Mouse (Mus musculus) ES-Bruce4 (cell line): ENCODE measurements around the gene Flad1. TPM values are rescaled to one million over a fixed set of nuclear protein-coding genes. Genes with fewer than 3 reads are reported as not detected.
A peak's percentile ranks its signal among the peaks of the same experiment; 100 is the strongest.

Experiments used
- H3K27ac ChIP-seq: 2 replicates; pipeline ENCODE4 v1.5.1; 2012; ENCODE audit warnings: low read length, inconsistent platforms; ENCODE audit not compliant: insufficient read depth
- H3K27me3 ChIP-seq: 2 replicates; pipeline ENCODE4 v1.6.1; 2012; ENCODE audit warnings: mild to moderate bottlenecking, low read length, inconsistent platforms; ENCODE audit not compliant: control insufficient read depth, poor library complexity, insufficient read depth, severe bottlenecking
- H3K36me3 ChIP-seq: 2 replicates; pipeline ENCODE4 v1.6.1; 2012; ENCODE audit warnings: inconsistent platforms, mild to moderate bottlenecking, low read length, moderate library complexity; ENCODE audit not compliant: control insufficient read depth, poor library complexity, insufficient read depth, severe bottlenecking
- H3K4me1 ChIP-seq: one replicate; pipeline ENCODE4 v1.8.1; 2011; ENCODE audit warnings: low read length; ENCODE audit not compliant: control insufficient read depth, insufficient read depth
- H3K4me3 ChIP-seq: 2 replicates; pipeline ENCODE4 v1.5.1; 2011; ENCODE audit warnings: low read depth, mild to moderate bottlenecking, low read length
- H3K9ac ChIP-seq: 2 replicates; pipeline ENCODE4 v1.6.1; 2012; ENCODE audit warnings: low read depth, mild to moderate bottlenecking, inconsistent platforms; ENCODE audit not compliant: poor library complexity, severe bottlenecking
- H3K9me3 ChIP-seq: replicated peaks from 2 replicates; pipeline ENCODE4 v1.6.1; 2012; ENCODE audit warnings: mild to moderate bottlenecking, low read length, inconsistent platforms; ENCODE audit not compliant: control insufficient read depth, poor library complexity, insufficient read depth, severe bottlenecking
- CTCF ChIP-seq: IDR thresholded peaks from one replicate; pipeline ENCODE4 v1.8.1; 2011; ENCODE audit warnings: low read depth, low read length
- EP300 ChIP-seq: IDR thresholded peaks from 2 replicates; pipeline ENCODE4 v1.6.1; 2011; ENCODE audit warnings: low read depth, low read length; ENCODE audit not compliant: insufficient read depth
- POLR2A ChIP-seq: IDR thresholded peaks from one replicate; pipeline ENCODE4 v1.8.1; 2011; ENCODE audit warnings: low read length; ENCODE audit not compliant: insufficient read depth
- polyA plus RNA-seq: library from polyadenylated mRNA; stranded (reverse); fragments of >200 nt; gene quantifications from 2 replicates; pipeline ENCODE4 v1.2.4, GENCODE M21; 2011; ENCODE audit warnings: low read depth; ENCODE audit not compliant: missing spikeins, insufficient read depth, insufficient read length

Flad1 gene
- polyA plus RNA-seq, 1 experiment, result 25.1 TPM

DNA sequence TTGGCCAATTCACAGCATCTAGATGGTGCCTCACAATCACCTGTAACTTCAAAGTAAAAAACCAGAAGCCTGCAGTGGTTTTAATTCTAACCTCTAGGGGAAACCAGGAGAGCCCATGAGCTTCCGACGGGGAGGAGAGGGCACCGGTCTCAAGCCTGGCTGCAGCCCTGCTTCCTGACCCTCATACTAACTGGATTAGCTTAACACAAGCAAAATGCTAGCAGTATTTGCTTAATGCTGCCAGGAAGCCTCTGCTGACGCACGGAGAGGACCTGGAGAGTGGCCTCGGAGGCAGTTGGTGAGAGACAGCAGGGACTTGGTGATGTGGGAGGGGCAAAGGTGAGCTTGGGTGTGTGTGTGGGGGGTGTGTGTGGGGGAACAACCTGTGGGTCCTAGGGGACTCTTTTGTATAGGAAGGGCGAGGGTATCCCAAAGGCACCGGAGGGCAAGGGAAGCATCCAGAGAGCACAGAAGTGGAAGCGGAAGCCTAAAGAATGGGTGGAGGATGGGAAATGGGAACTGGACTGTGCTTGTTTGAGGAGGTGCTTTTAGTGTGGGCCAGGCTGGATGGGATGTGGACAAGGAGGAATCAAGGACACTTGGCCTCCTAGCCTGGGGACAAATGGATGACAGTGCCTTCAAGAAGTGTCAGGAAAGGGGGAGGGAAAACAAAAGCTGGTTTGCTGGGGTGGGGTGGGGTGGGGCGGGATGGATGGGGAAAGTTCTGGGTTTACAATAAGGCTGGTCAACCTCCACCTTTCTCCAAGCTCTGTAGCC lies 42.9 kb upstream of the Flad1 start, which contains the start of gene Pmvk:
Gene Pmvk (plus strand): TSS at position 141 of the 777 bp plus-strand sequence.
- Histone ChIP-seq H3K27ac (peak within 1 kb of the TSS; percentile 75), H3K9me3 (no peaks in the 10 kb centered on the region), H3K36me3 (no peaks in the 10 kb centered on the region), H3K4me1 (peaks cover 5% of the 10 kb centered on the region), H3K9ac (no peak within 1 kb of the TSS), H3K4me3 (no peak within 1 kb of the TSS), H3K27me3 (no peaks in the 10 kb centered on the region)
- TF ChIP-seq EP300 (peak; percentile 74; the same call in 1 of the 2 replicates), POLR2A (no peak), CTCF (no peak)

- Histone ChIP-seq H3K27ac (no peak overlapping the region), H3K27me3 (no peaks in the 10 kb centered on the region), H3K4me3 (no peak overlapping the region), H3K4me1 (peaks cover 5% of the 10 kb centered on the region), H3K9ac (no peak overlapping the region), H3K36me3 (no peaks in the 10 kb centered on the region), H3K9me3 (no peaks in the 10 kb centered on the region)
- no peak for TF ChIP-seq EP300
- no peak for TF ChIP-seq POLR2A
- TF ChIP-seq CTCF, result no peak
These were observed 40.2 kb upstream of the Flad1 start for GRCm38 (mm10) chr3:89451916-89452315.

GRCm38 (mm10) chr3:89449541-89449940 lies 37.9 kb upstream of the Flad1 start:
- H3K9ac ChIP-seq, result no peak overlapping the region
- H3K27me3 ChIP-seq, result no peaks in the 10 kb centered on the region
- TF ChIP-seq CTCF (peak; percentile 92), POLR2A (no peak), EP300 (peak; percentile 30; the same call in 1 of the 2 replicates)
- no peak overlapping the region for H3K27ac ChIP-seq
- peaks cover 2% of the 10 kb centered on the region for H3K4me1 ChIP-seq
- no peaks in the 10 kb centered on the region for H3K9me3 ChIP-seq
- peak overlapping the region; percentile 35 for H3K4me3 ChIP-seq
- H3K36me3 ChIP-seq, result no peaks in the 10 kb centered on the region

- no peaks in the 10 kb centered on the region for H3K9me3 ChIP-seq
- H3K4me1 ChIP-seq, result no peaks in the 10 kb centered on the region
- H3K36me3 ChIP-seq, result no peaks in the 10 kb centered on the region
- TF ChIP-seq EP300 (no peak), POLR2A (no peak), CTCF (no peak)
- H3K4me3 ChIP-seq, result peak overlapping the region; percentile 35
- H3K27me3 ChIP-seq, result no peaks in the 10 kb centered on the region
- H3K27ac ChIP-seq, result no peak overlapping the region
- H3K9ac ChIP-seq, result no peak overlapping the region
These were observed 37.3 kb upstream of the Flad1 start for GRCm38 (mm10) chr3:89448720-89449537.

- no peak for TF ChIP-seq POLR2A
- no peak for TF ChIP-seq EP300
- no peak for TF ChIP-seq CTCF
- no peaks in the 10 kb centered on the region for H3K27me3 ChIP-seq
- H3K27ac ChIP-seq, result no peak overlapping the region
- peaks cover 5% of the 10 kb centered on the region for H3K4me1 ChIP-seq
- H3K4me3 ChIP-seq, result no peak overlapping the region
- H3K36me3 ChIP-seq, result no peaks in the 10 kb centered on the region
- no peak overlapping the region for H3K9ac ChIP-seq
- no peaks in the 10 kb centered on the region for H3K9me3 ChIP-seq
These were observed 29.0 kb upstream of the Flad1 start for GRCm38 (mm10) chr3:89440691-89441090.
